Mouse (Mus musculus) retina, postnatal 1 day (tissue): ENCODE results near the gene Tnfrsf1b.
A peak's percentile ranks its signal among the peaks of the same experiment; 100 is the strongest.

ENCODE experiments used
- DNase-seq: peaks from one replicate; pipeline ENCODE4 v3.0.0-alpha.2; 2012

The Tnfrsf1b gene

GRCm38 (mm10) chr4:145246173-145247011 lies at the start of gene Tnfrsf1b:
TSS of gene Tnfrsf1b (minus strand) at chr4:145246870.
- peak; percentile 40 for DNase-seq

GRCm38 (mm10) chr4:145295589-145296300 lies 49.1 kb upstream of the Tnfrsf1b start:
- peak; percentile 44 for DNase-seq

GRCm38 (mm10) chr4:145294588-145294987 lies 47.9 kb upstream of the Tnfrsf1b start:
- no peak for DNase-seq

GRCm38 (mm10) chr4:145286369-145287120 lies 39.9 kb upstream of the Tnfrsf1b start:
- peak; percentile 80 for DNase-seq

- DNase-seq: no peak
Observed at GRCm38 (mm10) chr4:145284675-145285074, 38.0 kb upstream of the Tnfrsf1b start.

- DNase-seq: no peak
Observed at GRCm38 (mm10) chr4:145283441-145283840, 36.8 kb upstream of the Tnfrsf1b start.

GRCm38 (mm10) chr4:145280966-145281365 lies 34.3 kb upstream of the Tnfrsf1b start:
- DNase-seq: no peak

GRCm38 (mm10) chr4:145278724-145279370 lies 32.2 kb upstream of the Tnfrsf1b start:
- no peak for DNase-seq

- no peak for DNase-seq
Observed at GRCm38 (mm10) chr4:145278231-145278630, 31.6 kb upstream of the Tnfrsf1b start.

GRCm38 (mm10) chr4:145276368-145277249 lies 29.9 kb upstream of the Tnfrsf1b start:
- no peak for DNase-seq

GRCm38 (mm10) chr4:145274887-145275286 lies 28.2 kb upstream of the Tnfrsf1b start:
- no peak for DNase-seq

- no peak for DNase-seq
Observed at GRCm38 (mm10) chr4:145273923-145274322, 27.3 kb upstream of the Tnfrsf1b start.

- DNase-seq: no peak
Observed at GRCm38 (mm10) chr4:145272763-145273162, 26.1 kb upstream of the Tnfrsf1b start.

GRCm38 (mm10) chr4:145271634-145272033 lies 25.0 kb upstream of the Tnfrsf1b start:
- no peak for DNase-seq

- no peak for DNase-seq
Observed at GRCm38 (mm10) chr4:145270136-145270535, 23.5 kb upstream of the Tnfrsf1b start.

GRCm38 (mm10) chr4:145267631-145268110 lies 21.0 kb upstream of the Tnfrsf1b start:
- DNase-seq: no peak

GRCm38 (mm10) chr4:145266505-145266904 lies 19.8 kb upstream of the Tnfrsf1b start:
- DNase-seq: no peak

GRCm38 (mm10) chr4:145264761-145265160 lies 18.1 kb upstream of the Tnfrsf1b start:
- no peak for DNase-seq

GRCm38 (mm10) chr4:145263583-145263982 lies 16.9 kb upstream of the Tnfrsf1b start:
- no peak for DNase-seq

- no peak for DNase-seq
Observed at GRCm38 (mm10) chr4:145260802-145261201, 14.1 kb upstream of the Tnfrsf1b start.

GRCm38 (mm10) chr4:145257751-145258434 lies 11.2 kb upstream of the Tnfrsf1b start:
- DNase-seq: no peak
